Mouse (Mus musculus) layer of hippocampus, postnatal 36 days (tissue): ENCODE results near the gene Vps8. TPM values are rescaled to one million over a fixed set of nuclear protein-coding genes. Genes with fewer than 3 reads are reported as not detected.

Experiments
- DNase-seq, 2 experiments: peaks; one replicate each; pipeline ENCODE4 v3.0.0; 2022
- total RNA-seq, 2 experiments: library from RNA; stranded (reverse); gene quantifications; 2 replicates each; pipeline ENCODE4 v1.2.3; 2021

Gene Vps8
- total RNA-seq, 2 experiments from 2014 or later: 48.1 to 54.7 TPM

DNA sequence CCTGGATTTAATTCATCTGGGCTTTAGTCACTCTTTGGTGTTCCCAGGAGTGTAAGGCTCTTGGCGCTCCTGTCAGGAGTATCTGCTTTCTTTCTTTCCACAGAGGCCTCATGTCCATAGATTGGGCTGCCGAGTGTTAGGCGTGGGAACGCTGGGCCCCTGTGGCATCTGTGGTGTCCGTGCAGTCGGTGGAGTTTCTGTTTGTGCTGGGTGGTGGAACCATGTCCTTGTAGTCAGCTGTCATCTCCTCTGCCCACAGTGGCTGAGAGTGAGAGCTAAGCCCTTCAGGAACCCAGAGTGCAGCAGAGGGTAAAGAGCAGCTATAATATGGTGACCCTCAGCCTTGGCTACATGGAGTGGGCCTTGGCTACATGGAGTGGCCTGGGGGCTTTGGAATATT lies 140.4 kb downstream of the Vps8 start:
- DNase-seq: no peak

DNA sequence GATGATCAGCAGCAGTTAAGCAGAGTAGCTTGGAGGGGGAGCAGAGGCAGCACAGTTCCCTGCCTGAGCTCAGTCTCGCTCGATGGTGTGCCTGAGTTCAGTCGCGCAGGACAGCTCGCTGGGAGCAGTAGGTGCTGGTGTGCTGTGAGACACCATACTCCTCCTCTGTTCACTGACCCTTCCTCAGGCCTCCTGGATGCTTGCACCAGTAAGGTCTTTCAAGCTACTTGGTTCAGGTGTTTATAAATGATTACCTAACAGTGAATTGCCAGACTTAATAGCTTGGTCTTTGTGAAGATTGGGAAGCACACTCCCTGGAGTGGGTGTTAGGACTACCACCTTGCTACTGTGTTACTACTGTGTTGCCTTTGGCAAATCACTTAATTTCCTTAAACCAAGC lies 144.2 kb downstream of the Vps8 start:
- DNase-seq: no peak

DNA sequence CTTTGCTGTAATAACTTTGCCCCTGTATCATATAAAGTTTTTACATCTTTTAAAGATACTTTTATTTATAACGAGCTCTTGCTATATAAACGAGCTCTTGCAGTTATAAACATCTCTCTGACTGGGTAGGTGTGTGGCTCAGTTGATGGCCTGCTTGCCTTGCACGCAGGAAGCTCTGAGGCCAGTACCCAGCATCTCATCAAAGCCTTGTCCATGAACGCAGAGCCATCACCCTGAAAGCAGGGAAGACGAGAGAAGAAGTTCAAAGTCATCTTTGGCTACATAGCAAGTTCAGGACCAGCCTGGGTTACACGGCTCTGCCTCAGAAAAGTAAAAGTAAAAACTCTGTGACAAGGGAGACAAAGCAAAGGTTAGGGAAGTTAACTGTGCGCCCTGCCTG lies 147.0 kb downstream of the Vps8 start:
- no peak for DNase-seq

DNA sequence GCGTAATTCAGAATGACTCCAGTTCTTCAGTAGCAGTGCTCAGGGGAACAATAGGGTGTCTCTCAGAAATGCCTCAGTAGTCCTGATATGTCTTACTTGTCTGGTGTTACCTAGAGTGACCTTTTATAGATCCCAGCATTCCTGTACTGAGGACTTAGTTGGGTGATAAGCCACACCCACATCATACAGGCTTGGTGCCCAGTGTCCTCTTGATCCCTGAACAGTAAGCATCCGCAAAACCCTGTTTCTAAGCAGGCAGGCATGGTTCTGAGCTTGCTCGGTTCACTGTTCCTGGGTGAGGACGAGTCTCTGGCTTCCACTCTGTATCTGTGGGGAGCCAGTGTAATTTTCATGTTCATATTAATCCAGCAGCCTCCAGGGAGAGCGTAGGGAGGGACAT lies 147.9 kb downstream of the Vps8 start:
- no peak for DNase-seq

DNA sequence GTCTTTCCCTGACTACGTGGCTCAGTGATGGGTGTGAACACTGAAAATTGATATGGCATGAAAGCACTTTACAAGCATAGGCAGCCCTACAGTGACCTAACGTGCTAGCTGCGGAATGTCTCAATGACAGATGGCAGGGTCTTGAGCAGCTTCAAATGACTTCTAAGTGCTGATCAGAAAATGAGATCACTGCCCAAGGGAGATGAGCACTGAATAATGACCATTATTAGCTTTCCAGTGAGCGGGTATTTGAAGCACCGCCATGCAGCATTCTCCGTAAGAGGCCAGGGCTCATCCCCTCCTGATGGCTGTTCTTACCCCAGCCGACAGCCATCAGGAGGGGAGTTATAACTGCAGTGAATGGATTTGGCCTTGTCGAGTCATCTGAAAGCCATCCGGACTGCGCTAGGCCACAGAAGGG lies 153.1 kb downstream of the Vps8 start:
- no peak for DNase-seq

DNA sequence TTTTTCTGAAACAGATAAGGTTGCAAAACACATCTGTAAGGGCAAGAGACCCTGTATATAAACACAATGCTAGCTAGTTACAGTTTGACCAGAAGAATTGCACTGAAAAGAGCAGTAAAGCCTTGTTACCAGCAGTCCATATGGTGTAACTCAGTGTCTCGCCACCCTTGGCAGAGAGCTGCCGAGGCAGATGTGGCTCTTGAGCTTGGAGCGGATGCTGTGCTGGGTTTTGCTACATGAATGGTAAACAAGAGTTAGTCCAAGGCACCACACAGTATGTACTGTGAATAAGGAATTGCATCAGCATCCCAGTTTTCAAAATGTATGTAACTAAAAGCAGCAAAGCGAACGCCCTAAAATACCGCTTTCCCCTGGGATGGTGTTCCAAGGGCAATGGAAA lies 166.2 kb downstream of the Vps8 start:
- DNase-seq: no peak

DNA sequence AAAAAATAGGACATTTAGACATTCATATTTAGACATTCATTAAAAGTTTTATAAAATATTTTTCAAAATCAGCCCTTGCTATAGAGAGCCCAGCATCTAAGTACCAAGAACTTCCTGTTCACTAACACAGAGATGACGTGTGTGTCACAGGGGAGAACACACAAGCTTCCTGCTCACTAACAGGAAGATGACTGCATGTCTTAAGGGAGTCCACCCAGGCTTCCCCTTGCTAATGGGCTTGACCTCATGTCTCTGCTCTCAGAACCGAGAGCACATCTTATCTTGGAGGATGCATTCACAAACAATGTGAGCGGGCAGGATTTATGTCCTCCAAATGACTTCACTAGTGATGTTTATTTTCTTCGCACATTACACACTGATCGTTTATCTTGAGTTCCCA lies 167.9 kb downstream of the Vps8 start:
- no peak for DNase-seq

DNA sequence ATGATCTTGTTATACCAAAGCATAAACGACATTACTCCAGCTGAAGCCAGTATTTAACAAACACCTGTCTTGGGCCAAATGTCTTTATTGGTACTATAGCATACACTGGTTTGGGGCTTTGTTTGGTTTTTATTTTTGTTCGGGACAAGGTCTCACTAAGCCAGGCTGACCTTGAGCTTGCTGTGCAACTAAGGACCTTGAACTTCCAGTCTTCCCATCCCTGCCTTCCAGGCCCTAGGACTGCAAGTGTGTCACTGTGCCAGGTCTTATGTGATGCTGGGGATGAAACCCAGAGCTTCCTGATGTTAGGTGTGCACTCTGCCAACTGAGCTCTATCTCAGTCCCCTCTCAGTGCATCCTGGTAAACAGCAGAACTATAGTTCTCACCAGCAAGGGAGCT lies 168.6 kb downstream of the Vps8 start:
- DNase-seq: no peak

DNA sequence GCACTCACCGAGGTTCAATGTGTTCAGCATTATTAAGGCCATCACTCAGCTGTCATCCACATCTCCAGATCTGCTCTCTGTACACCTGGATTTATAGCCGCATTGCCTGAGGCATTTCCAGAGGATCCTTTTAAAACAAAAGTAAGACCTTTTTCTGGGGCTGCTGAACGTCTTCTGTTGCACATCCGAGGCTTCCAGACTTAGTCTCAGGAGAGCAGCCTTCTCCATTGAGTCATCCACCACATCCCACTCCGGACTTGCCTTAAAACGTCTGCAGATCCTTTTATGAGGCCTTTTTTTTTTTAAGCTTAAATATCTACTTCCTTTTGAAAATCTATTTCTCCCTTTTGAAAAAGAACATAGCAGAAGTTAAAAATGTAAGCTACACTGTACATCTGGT lies 172.6 kb downstream of the Vps8 start:
- DNase-seq: no peak

DNA sequence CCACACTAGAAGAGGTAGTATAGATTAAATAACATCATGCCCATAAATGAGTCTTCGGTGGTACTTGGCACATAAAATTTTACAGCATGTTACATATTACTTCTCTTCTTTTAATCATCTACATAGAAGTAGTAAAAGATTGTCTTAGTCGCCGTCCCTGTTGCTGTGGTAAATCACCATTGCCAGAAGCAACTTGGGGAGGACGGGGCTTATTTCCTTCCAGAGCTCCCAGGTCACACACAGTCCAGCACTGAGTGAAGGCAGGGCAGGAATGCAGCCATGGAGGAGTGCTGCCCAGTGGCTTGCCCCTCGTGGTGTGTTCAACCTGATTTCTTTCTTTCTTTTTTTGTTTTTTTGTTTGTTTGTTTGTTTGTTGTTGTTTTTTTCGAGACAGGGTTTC lies 181.4 kb downstream of the Vps8 start:
- no peak for DNase-seq

DNA sequence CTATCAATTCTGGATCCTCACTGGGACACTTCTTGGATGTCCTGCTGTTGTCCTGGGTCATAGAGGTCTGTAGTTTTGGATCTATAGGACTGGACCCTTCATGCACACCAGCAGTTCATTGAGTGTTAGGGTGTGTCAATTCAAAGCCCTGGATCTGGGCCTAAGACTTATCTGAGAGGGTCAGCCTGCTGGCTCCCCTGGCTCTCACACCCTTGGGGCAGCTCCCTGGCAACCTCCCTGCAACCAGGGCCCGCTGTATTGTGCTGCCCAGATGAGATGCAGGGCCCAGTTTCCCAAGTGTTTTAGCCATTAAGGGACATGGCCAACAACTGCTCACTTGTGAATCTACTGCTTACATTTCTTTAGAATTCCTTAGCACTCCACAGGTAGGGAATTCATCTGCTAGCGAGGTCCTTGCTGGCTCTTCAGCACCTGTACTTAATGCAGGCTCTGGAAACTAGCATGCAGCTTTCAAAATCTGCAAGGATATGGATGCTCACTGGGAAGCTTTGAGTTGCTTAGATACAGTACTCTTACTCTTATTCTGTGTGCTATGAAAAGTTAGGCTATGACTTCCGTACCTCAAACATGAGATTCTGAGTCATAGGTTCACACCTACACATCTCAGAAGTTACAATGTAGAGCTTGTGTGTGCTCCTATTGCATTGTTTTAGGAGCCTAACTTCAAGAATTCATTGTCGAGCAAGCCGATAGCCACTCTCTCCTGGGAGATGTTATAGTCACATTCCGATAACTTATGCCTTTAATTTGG lies 183.5 kb downstream of the Vps8 start:
- no peak for DNase-seq

DNA sequence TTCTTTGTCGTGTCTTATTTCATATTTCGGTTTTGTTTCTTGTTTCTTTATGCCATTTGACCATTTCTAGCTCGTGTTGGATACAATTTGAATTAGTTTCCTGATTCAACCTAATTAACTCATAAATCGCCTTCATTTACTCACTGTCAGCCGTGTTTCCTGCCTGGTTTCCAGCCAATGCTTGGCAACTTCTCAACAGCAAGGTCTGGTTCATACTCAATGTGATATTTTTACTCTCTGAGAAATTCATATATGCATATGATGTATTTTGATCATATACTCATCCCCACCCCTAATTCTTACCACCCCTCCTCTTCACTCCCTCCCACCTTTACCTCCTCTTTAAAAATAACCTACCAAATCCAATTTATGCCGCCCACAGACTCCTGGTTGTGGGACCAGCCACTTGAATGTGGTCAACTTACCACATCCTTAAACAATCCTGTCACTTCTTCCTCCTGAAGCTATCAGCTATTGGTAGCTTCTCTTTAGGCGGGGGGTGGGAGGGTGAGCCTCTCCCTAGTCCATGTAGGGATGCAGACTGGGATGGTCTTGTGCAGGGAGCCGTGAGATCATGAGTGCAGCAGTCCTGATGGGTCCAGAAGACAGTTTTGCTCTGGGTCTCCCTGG lies 184.2 kb downstream of the Vps8 start:
- DNase-seq: no peak

DNA sequence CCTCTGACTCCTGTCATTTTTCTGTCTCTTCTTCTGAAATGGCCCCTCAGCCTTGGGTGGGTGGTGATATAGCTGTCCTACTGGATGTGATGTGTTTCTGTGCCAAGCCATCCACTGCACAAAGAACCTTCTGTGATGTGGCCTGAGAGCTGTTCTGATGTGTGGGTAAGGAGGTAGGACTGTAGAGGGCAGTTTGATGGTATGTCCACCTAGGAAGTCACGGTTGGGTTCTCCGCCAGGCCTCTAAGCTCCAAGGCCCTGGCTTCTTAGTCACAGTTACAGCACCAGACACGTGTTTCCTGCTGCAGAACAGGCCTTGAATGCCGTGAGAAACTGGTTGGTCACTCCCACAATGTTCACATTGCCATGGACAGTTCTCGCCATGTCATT lies 184.7 kb downstream of the Vps8 start:
- DNase-seq: no peak

DNA sequence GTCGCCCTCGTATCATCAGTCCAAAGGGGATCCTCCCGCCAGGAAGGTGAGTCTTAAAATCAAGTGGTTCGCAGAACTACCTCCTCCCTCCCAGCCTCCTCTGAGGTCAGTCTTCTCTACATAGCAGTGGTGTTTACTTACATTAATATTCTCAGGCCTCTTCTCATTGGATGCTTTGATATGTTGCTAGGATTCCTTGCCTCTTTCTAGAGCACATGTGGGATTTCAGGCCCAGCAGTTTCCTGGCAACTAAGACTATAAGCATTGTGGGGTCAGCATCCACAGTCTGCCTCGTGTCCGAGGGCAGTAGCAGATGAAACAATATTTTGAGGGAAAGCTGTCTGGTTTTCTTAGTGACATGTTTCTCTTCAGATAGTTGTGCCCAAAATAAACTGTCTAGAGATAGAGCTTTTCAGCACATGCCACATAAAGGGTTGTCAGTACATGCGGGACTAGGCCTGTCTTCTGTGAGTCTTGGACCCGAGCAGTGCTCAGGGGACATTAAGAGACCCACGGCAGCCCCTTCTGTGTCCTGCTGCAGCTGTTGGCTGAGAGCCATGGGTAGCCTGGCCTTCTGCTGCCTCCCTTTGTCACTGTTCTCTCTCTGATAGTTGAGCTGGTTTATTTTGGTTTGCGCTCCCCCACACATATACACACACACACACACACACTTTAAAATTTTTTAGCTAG lies 185.4 kb downstream of the Vps8 start:
- DNase-seq: no peak

DNA sequence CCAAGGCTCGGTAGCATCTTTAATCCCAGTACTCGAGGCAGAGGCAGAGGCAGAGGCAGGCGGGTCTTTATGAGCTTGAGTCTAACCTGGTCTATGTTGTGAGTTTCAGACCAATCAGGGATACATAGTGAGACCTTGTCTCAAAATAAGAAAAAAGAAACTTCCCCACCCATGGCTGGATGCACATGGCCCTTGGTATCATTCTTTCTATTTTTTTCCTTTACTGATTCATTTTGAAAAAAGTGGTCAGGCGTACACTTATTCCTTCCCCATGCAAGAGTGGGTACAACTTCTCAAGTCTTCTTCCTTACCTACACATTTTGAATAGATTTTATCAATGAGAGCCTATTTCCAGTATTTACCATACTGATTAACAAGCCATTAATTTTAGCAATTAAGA lies 187.6 kb downstream of the Vps8 start:
- DNase-seq: no peak

DNA sequence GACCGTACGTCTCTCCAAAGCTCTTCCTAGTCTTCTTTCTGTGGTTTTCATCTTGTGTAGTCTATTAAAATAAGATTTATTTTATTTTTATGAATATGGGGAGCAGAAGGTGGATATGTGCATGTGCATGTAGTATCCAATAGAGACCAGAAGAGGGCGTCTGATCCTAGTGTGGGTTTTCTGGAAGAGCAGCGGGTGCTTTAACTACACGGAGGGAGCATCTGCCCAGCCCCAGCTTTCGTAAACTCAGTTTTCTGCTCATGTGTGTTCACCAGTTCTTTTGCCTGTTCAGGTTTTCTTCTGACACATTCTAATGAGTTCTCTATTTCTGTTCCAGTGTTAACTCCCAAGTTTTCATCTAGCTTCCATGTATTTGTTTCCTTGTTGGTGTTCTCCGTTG lies 192.9 kb downstream of the Vps8 start:
- no peak for DNase-seq

DNA sequence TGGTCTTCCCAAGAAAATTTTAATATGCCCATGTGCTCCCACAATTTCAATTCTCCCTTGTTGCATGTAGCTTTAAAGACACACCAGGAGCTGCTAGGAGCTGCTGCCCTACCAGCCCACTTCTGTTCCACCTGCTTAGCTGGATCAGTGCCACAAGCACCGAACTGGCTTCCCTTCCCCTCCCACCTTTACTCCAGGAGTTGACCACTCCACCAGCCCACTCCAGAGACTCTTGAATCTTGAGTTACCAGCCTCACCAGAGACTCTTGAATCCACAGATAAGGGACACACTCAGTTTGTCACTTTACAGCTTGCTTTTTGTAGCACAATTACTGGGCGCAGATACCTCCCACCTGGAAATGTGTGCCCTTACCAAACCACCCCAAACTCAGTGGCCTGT lies 197.7 kb downstream of the Vps8 start:
- DNase-seq: no peak

DNA sequence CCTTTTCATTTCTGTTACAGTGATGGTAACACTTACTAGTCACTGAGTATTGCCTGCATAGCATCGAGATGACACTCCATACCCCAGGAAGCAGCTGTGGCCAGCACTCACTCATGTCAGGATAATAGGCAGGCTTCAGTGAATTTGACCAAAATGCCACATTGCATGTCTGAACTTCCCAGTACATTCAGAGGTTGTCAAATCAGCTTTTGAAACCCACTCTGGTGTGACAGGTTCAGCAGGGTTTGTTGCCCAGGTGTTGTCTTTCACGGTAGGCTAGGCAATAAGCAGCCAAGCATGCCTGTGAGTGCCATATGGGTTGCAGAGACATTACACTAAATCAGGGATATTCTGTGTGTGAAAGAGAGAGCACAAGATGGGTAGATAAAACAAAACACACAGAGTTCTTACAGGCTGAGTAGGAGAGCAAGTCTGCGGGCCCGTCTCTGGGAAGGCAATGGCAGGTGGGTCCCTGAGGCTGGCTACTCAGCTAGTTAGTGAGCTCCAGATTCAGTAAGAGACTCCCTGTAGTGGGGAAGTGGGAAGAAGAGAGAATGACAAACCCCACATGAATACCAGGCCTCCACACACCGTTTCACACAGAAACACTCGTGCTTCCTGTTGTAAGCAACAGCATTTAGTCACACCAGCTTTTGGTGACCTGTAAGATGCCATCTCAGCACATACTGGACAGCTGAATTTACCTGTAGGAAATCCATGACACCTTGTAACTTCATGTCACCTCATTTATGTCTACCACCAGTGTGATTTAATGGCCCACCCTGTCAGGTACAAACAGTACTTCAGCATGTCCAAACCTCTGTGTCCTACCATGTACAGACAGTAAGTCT lies 203.1 kb downstream of the Vps8 start:
- no peak for DNase-seq

DNA sequence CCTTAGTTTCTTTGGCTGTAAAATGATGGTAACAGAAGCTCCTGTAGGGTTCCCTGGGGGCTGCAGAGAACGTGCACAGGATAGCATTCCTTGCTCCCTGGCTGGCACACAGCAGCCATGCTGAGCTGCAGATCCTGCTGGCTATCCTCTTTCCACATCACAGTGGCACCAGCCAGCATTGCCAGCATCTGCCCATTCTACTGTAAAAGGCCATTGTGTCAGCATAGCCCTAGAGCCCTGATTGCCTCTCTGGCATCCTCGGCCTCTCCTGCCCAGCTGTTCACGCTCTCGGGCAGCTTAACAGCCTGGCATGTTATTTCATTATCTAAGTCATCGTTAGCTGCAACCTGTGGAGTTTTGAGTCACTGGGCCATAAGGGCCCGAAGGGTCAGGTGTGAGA lies 204.3 kb downstream of the Vps8 start:
- DNase-seq: no peak

DNA sequence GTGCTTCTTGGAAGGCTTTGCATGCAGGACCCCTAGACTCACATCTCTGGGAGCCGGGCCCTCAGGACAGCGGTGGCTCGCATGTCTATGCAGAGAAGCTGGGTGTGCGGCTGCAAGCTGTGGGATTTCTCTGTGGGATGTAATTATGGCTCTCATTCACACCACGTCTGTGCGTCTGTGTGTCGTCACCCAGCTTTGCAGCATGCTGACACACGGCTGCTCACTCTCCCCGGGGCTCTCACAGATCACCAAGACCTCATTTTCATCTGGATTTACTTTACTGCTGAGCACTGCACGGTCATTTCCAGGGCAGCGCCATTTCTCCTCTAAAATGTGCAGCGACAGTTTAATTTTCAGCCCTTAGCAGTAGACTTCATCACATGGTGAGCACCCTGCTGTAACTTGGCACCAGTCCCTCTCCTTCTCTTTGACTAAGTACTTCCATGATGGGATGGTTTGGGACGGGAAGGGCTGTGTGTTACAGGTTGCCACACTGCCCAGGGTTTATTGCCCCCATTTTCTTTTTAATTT lies 205.2 kb downstream of the Vps8 start:
- no peak for DNase-seq

DNA sequence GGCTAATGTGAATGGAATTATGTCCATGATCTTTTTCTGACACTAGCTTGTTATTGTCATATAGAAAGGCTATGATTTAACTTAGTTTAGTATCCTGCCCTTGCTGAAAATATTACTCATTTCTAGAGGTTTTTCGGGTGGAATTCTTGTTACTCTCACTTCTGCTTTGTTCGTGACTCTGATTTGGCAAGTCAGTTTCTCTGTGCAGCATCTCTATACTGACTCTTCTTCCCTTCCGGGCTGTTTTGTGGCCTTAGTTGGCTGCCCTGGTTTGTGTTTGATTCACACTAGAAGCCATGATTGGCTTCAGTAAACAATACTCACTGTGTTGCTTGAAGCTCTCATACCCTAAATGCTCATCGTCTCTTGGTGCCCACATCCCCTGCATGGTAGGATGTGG lies 207.7 kb downstream of the Vps8 start:
- no peak for DNase-seq

DNA sequence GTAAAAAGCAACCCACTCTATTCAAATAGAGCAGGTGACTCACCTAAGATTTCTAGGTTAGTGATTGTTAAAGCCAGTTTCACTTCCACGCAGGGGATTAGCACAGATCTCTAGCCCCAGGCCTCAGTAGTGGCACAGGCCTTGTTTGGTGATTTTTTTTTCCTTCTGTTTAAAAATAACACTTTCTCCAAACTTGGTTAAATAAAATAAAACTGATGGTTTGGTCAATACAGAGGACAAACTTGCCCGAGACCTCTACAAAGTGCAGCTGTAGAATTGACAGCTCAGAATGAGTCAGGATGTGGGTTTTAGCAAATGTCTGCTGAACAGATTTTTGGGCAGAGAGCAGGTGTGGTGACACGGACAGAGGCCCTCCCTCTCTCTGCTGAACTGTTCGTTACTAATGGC lies 208.9 kb downstream of the Vps8 start:
- DNase-seq: no peak

DNA sequence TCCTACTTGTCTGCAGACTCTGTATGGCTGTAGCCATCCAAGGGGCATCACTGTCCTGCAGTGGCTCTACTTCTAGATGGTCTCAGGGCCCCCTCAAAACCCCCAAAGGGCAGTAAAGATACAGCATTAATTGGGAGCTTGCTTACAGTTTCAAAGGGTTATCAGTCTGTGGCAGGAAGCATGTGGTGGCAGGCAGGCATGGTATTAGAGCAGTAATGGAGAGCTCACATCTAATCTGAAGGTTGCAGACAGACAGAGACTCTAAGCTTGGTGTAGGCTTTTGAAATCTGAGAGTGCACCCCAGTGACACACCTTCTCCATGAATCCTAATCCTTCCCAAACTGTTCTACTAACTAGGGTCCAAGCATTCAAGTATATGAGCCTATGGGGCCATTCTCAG lies 211.5 kb downstream of the Vps8 start:
- DNase-seq: no peak
